Mouse (Mus musculus) liver, adult 2 months (tissue): ENCODE measurements at regions not wholly inside any gene's neighbourhood (a gene's known extent, or its start where the extent isn't known, plus 50 kb on each side); places are given as distances from the start of the nearest gene placed in this dataset.

Experiments used
- CTCF ChIP-seq: fragments of 200-500 bp; IDR thresholded peaks from 2 replicates; pipeline ENCODE4 v1.5.1; 2011; ENCODE audit warnings: low read depth, low read length, control low read depth
- POLR2A ChIP-seq: fragments of 200-500 bp; IDR thresholded peaks from 2 replicates; pipeline ENCODE4 v1.6.1; 2011; ENCODE audit warnings: low read length, control low read depth; ENCODE audit not compliant: insufficient read depth; ENCODE audit errors: extremely low read depth

DNA sequence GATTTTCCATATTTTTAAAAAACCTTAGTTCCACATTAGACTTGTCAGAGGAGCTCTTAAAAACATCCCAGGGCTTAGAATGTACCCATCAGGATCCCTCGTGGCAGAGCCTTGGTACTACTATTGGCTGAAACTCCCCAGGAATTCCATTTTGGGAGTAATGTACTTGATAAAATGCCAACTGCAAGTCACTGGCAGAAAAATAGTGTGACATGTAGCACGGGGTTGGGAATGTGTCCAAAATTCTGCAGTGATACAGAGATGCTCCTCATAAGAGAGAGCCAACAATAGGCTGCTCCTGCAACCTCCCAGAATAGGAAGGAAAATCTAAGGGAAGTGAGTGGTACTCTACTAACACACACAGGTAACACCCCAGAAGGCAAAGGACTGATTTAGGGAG, 309.4 kb downstream of the Plk2 start:
- TF ChIP-seq CTCF (no peak), POLR2A (no peak)
